Mouse (Mus musculus) hindbrain, postnatal 0 days (tissue): ENCODE measurements at regions not wholly inside any gene's neighbourhood (a gene's known extent, or its start where the extent isn't known, plus 50 kb on each side); places are given as distances from the start of the nearest gene placed in this dataset.

Source experiments
- ATAC-seq: fragments of 200-750 bp; cut with Nextera tagmentation; 2 replicates; pipeline ENCODE4 v1.8.0; 2017; ENCODE audit warnings: mild to moderate bottlenecking, moderate TSS enrichment, moderate library complexity
- DNase-seq: peaks from one replicate; pipeline ENCODE4 v3.0.0-alpha.2; 2015; ENCODE audit warnings: low spot score
- H3K27ac ChIP-seq: fragments of 300-500 bp; sonication (generic); 2 replicates; pipeline ENCODE4 v1.5.1; 2014; ENCODE audit warnings: mild to moderate bottlenecking
- H3K27me3 ChIP-seq: fragments of 300-500 bp; sonication (generic); 2 replicates; pipeline ENCODE4 v1.6.1; 2014; ENCODE audit warnings: low read length, mixed read lengths; ENCODE audit not compliant: insufficient read depth
- H3K36me3 ChIP-seq: fragments of 300-500 bp; sonication (generic); 2 replicates; pipeline ENCODE4 v1.6.1; 2014; ENCODE audit warnings: low read length, mixed read lengths; ENCODE audit not compliant: insufficient read depth
- H3K4me1 ChIP-seq: fragments of 300-500 bp; sonication (generic); 2 replicates; pipeline ENCODE4 v1.6.1; 2014; ENCODE audit warnings: antibody characterized with exemption, low read length, mixed read lengths; ENCODE audit not compliant: insufficient read depth
- H3K4me2 ChIP-seq: fragments of 300-500 bp; sonication (generic); 2 replicates; pipeline ENCODE4 v1.6.1; 2014; ENCODE audit warnings: low read depth, mild to moderate bottlenecking, low read length, moderate library complexity, mixed read lengths
- H3K4me3 ChIP-seq: fragments of 300-500 bp; sonication (generic); 2 replicates; pipeline ENCODE4 v1.5.1; 2014; ENCODE audit warnings: low read length
- H3K9ac ChIP-seq: fragments of 300-500 bp; sonication (generic); replicated peaks from 2 replicates; pipeline ENCODE4 v1.6.1; 2014; ENCODE audit warnings: mild to moderate bottlenecking, low read length, moderate library complexity, mixed read lengths
- H3K9me3 ChIP-seq: fragments of 300-500 bp; sonication (generic); 2 replicates; pipeline ENCODE4 v1.6.1; 2016; ENCODE audit warnings: low read length, mixed read lengths
- CTCF ChIP-seq: IDR thresholded peaks from 2 replicates; pipeline ENCODE4 v1.5.1; 2016; ENCODE audit warnings: antibody characterized with exemption, control low read depth, low read depth
- WGBS: fragments of 180-500 bp; shearing (Covaris S2); extraction: QIAGEN DNeasy Blood & Tissue Kit; methylation state at CpG from one replicate; pipeline ENCODE4 v1.1.7; 2014; 5-methylcytosine and 5-hydroxymethylcytosine counted together

GRCm38 (mm10) chr6:11109773-11110172, 797.5 kb downstream of the Ndufa4 start:
- Histone ChIP-seq H3K4me3 (no peak overlapping the region), H3K9me3 (no peaks in the 10 kb centered on the region), H3K27ac (no peak overlapping the region), H3K9ac (no peak overlapping the region), H3K27me3 (no peaks in the 10 kb centered on the region), H3K4me1 (no peaks in the 10 kb centered on the region), H3K36me3 (no peaks in the 10 kb centered on the region), H3K4me2 (no peak overlapping the region)
- no peak for ATAC-seq
- no peak for TF ChIP-seq CTCF
- no peak for DNase-seq

DNA sequence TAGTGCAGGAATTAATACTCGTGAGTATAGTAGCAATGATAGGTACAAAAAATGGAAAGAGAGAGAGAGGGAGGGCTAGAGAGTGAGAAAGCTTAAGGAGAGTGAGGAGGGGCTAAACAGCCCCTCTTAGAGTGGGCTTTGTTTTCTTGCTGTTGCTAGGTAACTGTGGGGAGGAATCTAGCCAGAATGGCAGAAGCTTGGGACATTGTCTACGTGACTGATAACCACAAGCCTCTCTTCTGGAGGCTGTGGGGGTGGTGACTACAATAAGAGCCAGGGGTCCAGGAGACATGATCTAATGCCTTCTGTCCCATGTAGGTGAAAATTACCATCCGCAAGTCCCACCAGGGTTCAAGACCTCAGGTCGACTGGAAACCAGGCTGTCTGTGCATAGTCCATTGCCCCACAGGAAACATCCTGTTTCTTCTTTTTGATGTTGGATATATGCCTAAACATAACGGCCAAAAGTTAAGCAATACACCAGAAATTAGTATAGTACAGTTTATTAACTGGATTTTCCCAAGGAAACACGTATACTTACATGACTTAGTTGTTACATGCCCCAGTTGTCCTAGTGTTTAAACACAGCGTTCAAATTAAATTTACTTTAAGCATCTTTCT, 798.8 kb downstream of the Ndufa4 start:
- Histone ChIP-seq H3K4me1 (no peaks in the 10 kb centered on the region), H3K4me2 (no peak overlapping the region), H3K4me3 (no peak overlapping the region), H3K36me3 (no peaks in the 10 kb centered on the region), H3K27me3 (no peaks in the 10 kb centered on the region), H3K9me3 (no peaks in the 10 kb centered on the region), H3K9ac (no peak overlapping the region), H3K27ac (no peak overlapping the region)
- DNase-seq (no peak), ATAC-seq (no peak)
- 65% methylated on average over 7 of the region's 7 CpGs for WGBS
- no peak for TF ChIP-seq CTCF

- no peak overlapping the region for H3K4me2 ChIP-seq
- WGBS: 66% methylated on average over 3 of the region's 3 CpGs
- no peak overlapping the region for H3K4me3 ChIP-seq
- no peak for TF ChIP-seq CTCF
- no peak overlapping the region for H3K27ac ChIP-seq
- no peaks in the 10 kb centered on the region for H3K36me3 ChIP-seq
- peak; percentile 3 for DNase-seq
- no peaks in the 10 kb centered on the region for H3K9me3 ChIP-seq
- no peak overlapping the region for H3K9ac ChIP-seq
- no peak for ATAC-seq
- H3K4me1 ChIP-seq: no peaks in the 10 kb centered on the region
- no peaks in the 10 kb centered on the region for H3K27me3 ChIP-seq
Observed at GRCm38 (mm10) chr6:11103415-11103814, 803.9 kb downstream of the Ndufa4 start.

GRCm38 (mm10) chr6:11060961-11061583, 846.2 kb downstream of the Ndufa4 start:
- peak; percentile 60 for DNase-seq
- no peaks in the 10 kb centered on the region for H3K36me3 ChIP-seq
- no peak overlapping the region for H3K4me3 ChIP-seq
- 35% methylated on average over 3 of the region's 3 CpGs for WGBS
- H3K27ac ChIP-seq: 0 out of 2 replicates have a peak overlapping the region, but pooled peaks have one; percentile 27
- H3K4me2 ChIP-seq: no peak overlapping the region
- peak; percentile 87 for ATAC-seq
- no peaks in the 10 kb centered on the region for H3K27me3 ChIP-seq
- TF ChIP-seq CTCF: no peak
- no peaks in the 10 kb centered on the region for H3K4me1 ChIP-seq
- no peaks in the 10 kb centered on the region for H3K9me3 ChIP-seq
- no peak overlapping the region for H3K9ac ChIP-seq
